In the genomic region with DNA sequence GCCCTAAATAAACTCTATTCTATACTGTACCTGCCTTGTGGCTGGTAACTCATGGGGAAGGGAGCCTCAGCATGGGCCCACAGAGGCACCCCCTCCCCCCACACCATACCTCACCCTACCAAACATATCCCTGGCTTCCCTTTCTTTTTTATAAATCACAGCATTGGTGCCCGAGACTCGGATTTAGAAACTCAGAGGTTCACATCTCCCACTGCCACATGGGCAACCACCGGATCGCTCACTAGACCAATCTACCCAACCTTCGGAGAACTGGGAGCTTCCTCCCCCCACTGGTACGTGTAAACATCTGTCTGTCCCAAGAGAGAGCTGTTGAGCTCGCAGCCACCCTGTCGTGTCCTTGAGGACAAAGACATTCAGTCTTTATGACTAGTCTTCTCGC, we compare ENCODE assay signal across 14 mouse cellular contexts. TPM values are rescaled to one million over a fixed set of nuclear protein-coding genes. Genes with fewer than 3 reads are reported as not detected.
A peak's percentile ranks its signal among the peaks of the same experiment; 100 is the strongest.
DNase-seq lines count a peak whose midpoint lies in the region; ATAC-seq and TF ChIP-seq lines count a peak whose summit lies in the region.
"Had no signal": no experiment of that assay in that cellular context is flagged by ENCODE, and none has a peak within 500 bp of the region (broad histone marks: within the 10 kb centered on the region; RNA-seq: fewer than 3 reads in every experiment).

No protein-coding gene starts in this region.

- peaks cover 37% of the 10 kb centered on the region for H3K4me1 ChIP-seq in liver, embryonic 12.5 days
- H3K4me1 ChIP-seq in forebrain, embryonic 14.5 days (ENCODE audit: control insufficient read depth, insufficient read depth, low read length), result peaks cover 11% of the 10 kb centered on the region
- H3K4me1 ChIP-seq in limb, embryonic 14.5 days (ENCODE audit: control insufficient read depth, insufficient read depth, low read length), result peaks cover 17% of the 10 kb centered on the region

- TF ChIP-seq POLR2A in limb, embryonic 14.5 days (IDR thresholded peaks at IDR 0.05; ENCODE audit: borderline replicate concordance, extremely low read depth, insufficient read depth, insufficient read length), result no peak

- 61% methylated on average over 9 of the region's 9 CpGs for WGBS in liver, embryonic 12.5 days (ENCODE audit: insufficient replicate concordance)
- 19% methylated on average over 9 of the region's 9 CpGs for WGBS in forebrain, embryonic 14.5 days
- WGBS in limb, embryonic 14.5 days, result 40% methylated on average over 9 of the region's 9 CpGs

- no peak overlapping the region for H3K9ac ChIP-seq in liver, embryonic 12.5 days
- peak overlapping the region; percentile 58; the same call in 1 of the 2 replicates for H3K9ac ChIP-seq in forebrain, embryonic 14.5 days (ENCODE audit: low read length)
- H3K9ac ChIP-seq in limb, embryonic 14.5 days (ENCODE audit: low read depth, low read length, severe bottlenecking), result peak overlapping the region; percentile 57; the same call in 1 of the 2 replicates

- ATAC-seq in liver, embryonic 12.5 days, result no peak
- ATAC-seq in forebrain, embryonic 14.5 days, result no peak
- no peak for ATAC-seq in limb, embryonic 14.5 days (ENCODE audit: low FRiP score, low read depth)

- H3K27ac ChIP-seq in liver, embryonic 12.5 days, result no peak overlapping the region
- H3K27ac ChIP-seq in forebrain, embryonic 14.5 days (ENCODE audit: low read depth, low read length), result no peak overlapping the region
- no peak overlapping the region for H3K27ac ChIP-seq in limb, embryonic 14.5 days (replicated peaks; ENCODE audit: low read depth, low read length)
- H3K27ac ChIP-seq: limb, embryonic 15.5 days had no signal

- no peaks in the 10 kb centered on the region for H3K9me3 ChIP-seq in liver, embryonic 12.5 days (replicated peaks)
- no peaks in the 10 kb centered on the region for H3K9me3 ChIP-seq in forebrain, embryonic 14.5 days (replicated peaks; ENCODE audit: control insufficient read depth, low read length)
- no peaks in the 10 kb centered on the region for H3K9me3 ChIP-seq in limb, embryonic 14.5 days (ENCODE audit: control insufficient read depth, low read length)
- H3K9me3 ChIP-seq: limb, embryonic 15.5 days had no signal

- H3K4me3 ChIP-seq in liver, embryonic 12.5 days, result no peak overlapping the region
- H3K4me3 ChIP-seq in forebrain, embryonic 14.5 days (ENCODE audit: low read depth, low read length), result peak overlapping the region; percentile 35; the same call in 1 of the 2 replicates
- peak overlapping the region; percentile 40; the same call in 1 of the 2 replicates for H3K4me3 ChIP-seq in limb, embryonic 14.5 days (replicated peaks; ENCODE audit: low read length)

- H3K36me3 ChIP-seq in liver, embryonic 12.5 days, result no peaks in the 10 kb centered on the region
- H3K36me3 ChIP-seq in forebrain, embryonic 14.5 days (ENCODE audit: control insufficient read depth, insufficient read depth, low read length), result no peaks in the 10 kb centered on the region
- no peaks in the 10 kb centered on the region for H3K36me3 ChIP-seq in limb, embryonic 14.5 days (ENCODE audit: control insufficient read depth, insufficient read depth, low read length)
- H3K36me3 ChIP-seq: limb, embryonic 15.5 days had no signal

- H3K27me3 ChIP-seq in liver, embryonic 12.5 days (replicated peaks), result peaks cover 4% of the 10 kb centered on the region; the same call in 1 of the 2 replicates
- no peaks in the 10 kb centered on the region for H3K27me3 ChIP-seq in forebrain, embryonic 14.5 days (replicated peaks; ENCODE audit: control insufficient read depth, insufficient read depth, low read length)
- H3K27me3 ChIP-seq in limb, embryonic 14.5 days (ENCODE audit: control insufficient read depth, insufficient read depth, low read length), result no peaks in the 10 kb centered on the region
- H3K27me3 ChIP-seq: limb, embryonic 15.5 days had no signal

- peak overlapping the region; percentile 72; the same call in 1 of the 2 replicates for H3K4me2 ChIP-seq in liver, embryonic 12.5 days
- H3K4me2 ChIP-seq in forebrain, embryonic 14.5 days (ENCODE audit: low read length), result peak overlapping the region; percentile 59
- peak overlapping the region; percentile 79; the same call in 1 of the 2 replicates for H3K4me2 ChIP-seq in limb, embryonic 14.5 days (replicated peaks; ENCODE audit: low read depth, low read length, severe bottlenecking)

- no peak for DNase-seq in liver
- no peak for DNase-seq in forebrain, embryonic 14.5 days (ENCODE audit: low spot score)
- no peak for DNase-seq in limb, embryonic 14.5 days (ENCODE audit: low spot score)
- DNase-seq in retina, postnatal 1 day, result peak; percentile 5
- no peak for DNase-seq in gastrocnemius, postnatal 10 days
- no peak for DNase-seq in right cerebral cortex, adult 2 months (ENCODE audit: low spot score in 2 of 2)
- DNase-seq: adrenal gland, postnatal 25 days; cerebellum, postnatal 25 days; thymus, postnatal 14 days had no signal

RNA-seq across cellular contexts. Expression of a gene that starts 3.9 kb away (rescaled TPM):
- polyA plus RNA-seq in liver, embryonic 12.5 days (2016; fragmentation: Nextera tagmentation; extraction: Ambion mirVana), result 31.0 and 31.7 TPM in 2 replicates
- 32.0 and 33.5 TPM in 2 replicates for polyA plus RNA-seq in forebrain, embryonic 14.5 days (2014; fragmentation: Nextera tagmentation; extraction: Ambion mirVana)
- 39.9 and 44.6 TPM in 2 replicates for polyA plus RNA-seq in limb, embryonic 14.5 days (2012; rRNA removed)
- polyA plus RNA-seq in limb, embryonic 14.5 days (2014; fragmentation: Nextera tagmentation; extraction: Ambion mirVana), result 28.8 and 30.9 TPM in 2 replicates
- 10 to 100 TPM; 16.7 to 18.5 TPM for total RNA-seq in gastrocnemius, postnatal 10 days (2021)

RNA-seq across cellular contexts. Expression of a gene that starts 6.6 kb away (rescaled TPM):
- 1.7 and 1.9 TPM in 2 replicates for polyA plus RNA-seq in liver, embryonic 12.5 days (2016; fragmentation: Nextera tagmentation; extraction: Ambion mirVana)
- 1.2 and 1.3 TPM in 2 replicates for polyA plus RNA-seq in forebrain, embryonic 14.5 days (2014; fragmentation: Nextera tagmentation; extraction: Ambion mirVana)
- 1.1 and 1.6 TPM in 2 replicates for polyA plus RNA-seq in limb, embryonic 14.5 days (2012; rRNA removed)
- 1.4 and 1.7 TPM in 2 replicates for polyA plus RNA-seq in limb, embryonic 14.5 days (2014; fragmentation: Nextera tagmentation; extraction: Ambion mirVana)
- under 1 TPM in 1 of 2 experiments, not detected in 1; 0.29 TPM for total RNA-seq in gastrocnemius, postnatal 10 days (2021)
- total RNA-seq: gastrocnemius, adult 18-20 months had no signal

RNA-seq across cellular contexts. Expression of a gene that starts 35.7 kb away (rescaled TPM):
- polyA plus RNA-seq in liver, embryonic 12.5 days (2016; fragmentation: Nextera tagmentation; extraction: Ambion mirVana), result not detected in 2 replicates
- not detected in 2 replicates for polyA plus RNA-seq in forebrain, embryonic 14.5 days (2014; fragmentation: Nextera tagmentation; extraction: Ambion mirVana)
- polyA plus RNA-seq in limb, embryonic 14.5 days (2012; rRNA removed), result not detected in 2 replicates
- polyA plus RNA-seq in limb, embryonic 14.5 days (2014; fragmentation: Nextera tagmentation; extraction: Ambion mirVana), result not detected in 2 replicates
- not detected for total RNA-seq in gastrocnemius, postnatal 10 days (2021)
- total RNA-seq: adrenal gland, postnatal 25 days; G1E; gastrocnemius, adult 18-20 months; megakaryocyte-erythroid progenitor cell, adult 5-6 weeks had no signal
- polyA plus RNA-seq: G1E; limb, embryonic 15.5 days had no signal
